Mouse (Mus musculus): Measurements from ENCODE around the gene Bfsp2.

The Bfsp2 gene

DNA sequence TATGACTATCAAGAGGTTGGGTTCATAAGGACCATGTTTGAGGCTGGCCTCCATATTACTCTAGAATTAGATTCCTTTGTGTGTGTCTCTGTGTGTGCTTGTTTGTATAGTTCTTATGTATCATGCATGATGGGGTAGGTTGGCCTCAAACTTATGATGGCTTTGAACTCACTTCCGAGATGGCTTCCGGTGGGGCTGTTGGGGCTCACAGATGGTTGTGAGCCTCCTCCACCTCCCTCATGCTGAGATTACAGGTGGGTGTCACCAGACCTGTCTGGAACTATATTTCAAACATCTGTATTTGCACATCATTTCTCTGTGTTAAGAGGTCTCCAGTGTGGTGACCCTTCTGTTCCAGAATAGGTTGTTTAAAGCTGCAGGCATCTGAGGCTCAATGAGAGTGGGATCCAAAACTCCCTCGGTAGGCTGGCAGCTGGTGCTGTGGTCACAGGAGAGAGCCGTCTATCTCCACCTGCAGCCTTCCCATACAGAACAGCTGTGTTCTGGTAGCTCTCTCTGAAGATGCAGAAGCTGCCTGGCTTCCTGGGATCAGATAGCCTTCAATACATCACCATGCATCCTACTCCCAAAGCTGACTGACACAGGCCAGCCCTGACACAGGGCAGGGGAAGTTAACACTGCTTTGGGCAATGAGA is 96.0 kb downstream of the Bfsp2 start:
- DNase-seq (ENCODE audit: extremely low spot score, low read depth, low spot score) = no peak

DNA sequence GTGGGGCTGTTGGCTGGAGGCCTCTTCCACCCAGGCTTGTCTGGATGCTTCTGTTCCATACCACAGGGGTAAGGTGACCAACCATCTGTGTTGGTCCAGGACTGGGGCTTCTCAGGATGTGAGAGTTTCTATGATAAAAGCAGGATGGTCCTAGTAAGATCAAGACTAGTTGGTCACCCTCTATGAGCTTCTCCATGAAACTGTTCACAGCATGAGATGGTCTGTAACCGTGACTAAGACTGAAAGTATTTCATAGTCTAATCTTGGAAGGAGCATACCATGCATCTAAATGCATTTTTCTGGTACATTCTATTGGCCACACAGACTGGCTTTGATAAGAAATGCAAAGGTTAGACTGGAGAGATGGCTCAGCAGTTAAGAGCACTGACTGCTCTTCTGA is 96.6 kb downstream of the Bfsp2 start:
- DNase-seq (ENCODE audit: extremely low spot score, low read depth, low spot score) = no peak

DNA sequence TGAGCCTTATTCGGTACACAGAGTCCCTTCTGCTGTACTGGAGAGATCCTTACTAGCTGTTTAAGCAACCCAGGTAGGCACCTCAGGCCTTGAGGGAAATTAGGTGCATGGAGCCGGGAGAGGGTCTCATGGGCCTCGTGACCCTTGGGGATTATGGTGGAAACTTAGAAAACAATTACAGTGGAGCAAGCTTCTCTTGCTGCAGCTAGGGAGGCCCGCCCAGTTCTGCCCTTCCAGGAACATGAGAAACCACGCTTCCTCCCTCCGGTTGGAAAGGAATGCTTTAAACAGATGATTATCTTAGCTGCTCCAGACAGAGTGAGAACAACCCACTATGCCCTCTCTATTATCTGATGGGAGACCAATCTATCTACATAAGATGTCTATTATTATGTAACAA is 97.2 kb downstream of the Bfsp2 start:
- no peak for DNase-seq (ENCODE audit: extremely low spot score, low read depth, low spot score)

- no peak for DNase-seq (ENCODE audit: extremely low spot score, low read depth, low spot score)
Observed at GRCm38 (mm10) chr9:103380566-103380965, 99.7 kb downstream of the Bfsp2 start.

DNA sequence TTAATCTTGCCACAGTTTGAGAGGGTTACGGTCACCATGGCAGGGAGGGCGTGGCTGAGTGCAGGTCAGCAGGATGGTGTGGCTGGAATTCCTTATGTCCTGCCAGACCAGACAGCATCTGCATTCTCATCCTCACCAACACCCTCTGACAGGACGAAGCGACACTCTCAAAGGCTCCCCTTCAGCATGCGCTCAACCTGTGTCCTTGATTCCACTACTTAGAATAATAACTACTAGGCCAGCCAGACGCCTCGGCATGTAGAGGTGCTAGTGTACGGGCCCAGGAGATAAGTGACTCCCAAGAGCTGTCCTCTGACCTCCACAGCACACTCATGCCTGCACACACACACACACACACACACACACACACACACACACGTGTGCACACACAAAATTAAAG is 101.0 kb downstream of the Bfsp2 start:
- DNase-seq (ENCODE audit: extremely low spot score, low read depth, low spot score) = no peak

DNA sequence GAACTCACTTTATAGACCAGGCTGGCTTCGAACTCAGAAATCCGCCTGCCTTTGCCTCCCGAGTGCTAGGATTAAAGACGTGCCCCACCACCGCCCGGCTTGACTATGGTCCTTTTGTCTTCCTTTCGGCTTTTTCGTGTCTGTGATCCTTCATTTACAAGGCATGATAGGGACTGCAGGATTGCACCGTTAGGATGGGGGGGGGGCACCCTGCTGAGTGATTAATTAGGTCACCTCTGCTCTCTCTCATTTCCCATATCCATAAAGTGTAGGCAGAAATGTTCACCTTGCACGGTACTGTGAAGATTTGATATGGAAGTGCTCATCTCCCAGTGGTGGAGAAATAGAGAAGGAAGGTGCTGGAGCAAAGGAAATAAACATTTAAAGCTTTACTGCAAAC is 101.5 kb downstream of the Bfsp2 start:
- no peak for DNase-seq (ENCODE audit: extremely low spot score, low read depth, low spot score)

DNA sequence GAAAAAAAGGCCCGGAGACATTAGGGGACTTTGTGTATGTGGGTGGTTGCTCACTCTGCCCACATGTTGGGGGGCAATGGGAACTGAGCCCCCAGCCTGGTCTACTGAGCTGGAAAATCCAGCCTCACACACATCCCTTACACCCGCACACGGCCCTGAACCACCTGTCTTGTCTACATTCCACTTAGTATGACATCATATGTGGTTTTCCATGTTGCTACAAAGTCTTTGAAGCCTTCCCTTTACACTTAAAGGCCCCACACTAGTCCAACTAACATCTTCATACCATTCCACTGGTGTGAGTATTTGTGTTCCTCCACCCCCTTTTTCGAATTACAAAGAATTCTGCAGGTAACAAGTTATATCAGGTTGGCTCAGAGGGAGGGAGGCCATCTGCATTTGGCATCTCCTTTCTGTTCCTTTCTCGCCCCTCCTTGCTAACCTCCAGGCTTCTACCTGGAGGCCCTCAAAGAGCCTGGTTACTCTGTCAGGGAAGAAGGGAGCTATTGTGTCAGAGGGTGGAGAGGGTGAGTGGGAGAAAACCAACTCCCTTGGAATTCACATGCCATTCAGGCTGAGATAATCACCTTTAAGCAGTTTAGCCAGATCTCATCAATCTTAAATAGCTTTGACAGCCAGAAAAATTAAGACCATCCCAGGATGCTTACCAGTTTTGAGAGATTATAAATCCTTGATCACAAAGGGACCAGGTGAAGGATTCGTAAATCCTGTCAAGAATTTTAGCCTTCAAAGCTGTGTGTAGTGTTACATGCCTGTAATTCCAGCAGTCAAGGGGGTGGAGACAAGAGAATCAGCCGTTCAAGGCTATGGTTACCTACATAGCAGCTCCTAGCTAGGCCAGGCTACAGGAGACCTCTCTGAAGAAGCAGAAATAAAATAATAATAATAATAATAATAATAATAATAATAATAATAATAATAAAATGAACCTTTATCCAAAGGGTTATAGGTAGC is 103.6 kb downstream of the Bfsp2 start:
- no peak for DNase-seq (ENCODE audit: extremely low spot score, low read depth, low spot score)
